Mouse (Mus musculus) hindbrain, embryonic 16.5 days (tissue): ENCODE data around the gene Pard3b. TPM values are rescaled to one million over a fixed set of nuclear protein-coding genes. Genes with fewer than 3 reads are reported as not detected.

Experiments used
- ATAC-seq: fragments of 200-750 bp; cut with Nextera tagmentation; 2 replicates; pipeline ENCODE4 v1.8.0; 2017; ENCODE audit warnings: moderate TSS enrichment, moderate library complexity
- H3K27ac ChIP-seq: fragments of 300-500 bp; sonication (generic); 2 replicates; pipeline ENCODE4 v1.5.1; 2014; ENCODE audit warnings: low read depth, mild to moderate bottlenecking, control low read depth, low read length, moderate library complexity
- H3K27me3 ChIP-seq: fragments of 300-500 bp; sonication (generic); replicated peaks from 2 replicates; pipeline ENCODE4 v1.6.1; 2014; ENCODE audit warnings: low read length; ENCODE audit not compliant: control insufficient read depth, insufficient read depth
- H3K36me3 ChIP-seq: fragments of 300-500 bp; sonication (generic); 2 replicates; pipeline ENCODE4 v1.6.1; 2014; ENCODE audit warnings: mild to moderate bottlenecking, low read length, moderate library complexity, mixed read lengths; ENCODE audit not compliant: control insufficient read depth, insufficient read depth
- H3K4me1 ChIP-seq: fragments of 300-500 bp; sonication (generic); 2 replicates; pipeline ENCODE4 v1.6.1; 2014; ENCODE audit warnings: low read depth, low read length; ENCODE audit not compliant: control insufficient read depth, insufficient read depth
- H3K4me2 ChIP-seq: fragments of 300-500 bp; sonication (generic); 2 replicates; pipeline ENCODE4 v1.6.1; 2014; ENCODE audit warnings: mild to moderate bottlenecking, low read length, control low read depth, moderate library complexity
- H3K4me3 ChIP-seq: fragments of 300-500 bp; sonication (generic); 2 replicates; pipeline ENCODE4 v1.5.1; 2014; ENCODE audit warnings: mild to moderate bottlenecking, low read length, control low read depth, moderate library complexity
- H3K9ac ChIP-seq: fragments of 300-500 bp; sonication (generic); 2 replicates; pipeline ENCODE4 v1.6.1; 2014; ENCODE audit warnings: low read depth, mild to moderate bottlenecking, control low read depth, low read length, moderate library complexity
- H3K9me3 ChIP-seq: fragments of 300-500 bp; sonication (generic); 2 replicates; pipeline ENCODE4 v1.6.1; 2014; ENCODE audit warnings: mild to moderate bottlenecking, low read length, moderate library complexity; ENCODE audit not compliant: control insufficient read depth
- WGBS: fragments of 180-500 bp; shearing (Covaris S2); extraction: QIAGEN DNeasy Blood & Tissue Kit; methylation state at CpG from one replicate; pipeline ENCODE4 v1.1.7; 2014; 5-methylcytosine and 5-hydroxymethylcytosine counted together
- polyA plus RNA-seq: library from polyadenylated mRNA; unstranded; fragments of >200 nt; fragmentation: Nextera tagmentation; extraction: Ambion mirVana; gene quantifications from 2 replicates; pipeline ENCODE4 v1.2.1, GENCODE M21; 2015

Gene Pard3b
- polyA plus RNA-seq, 1 experiment from 2014 or later, result 8.9 TPM

- Histone ChIP-seq H3K36me3 (no peaks in the 10 kb centered on the region), H3K4me2 (no peak overlapping the region), H3K27me3 (no peaks in the 10 kb centered on the region), H3K27ac (no peak overlapping the region), H3K4me1 (no peaks in the 10 kb centered on the region), H3K4me3 (no peak overlapping the region), H3K9ac (no peak overlapping the region), H3K9me3 (no peaks in the 10 kb centered on the region)
- WGBS, result 53% methylated on average over 1 of the region's 1 CpGs
- ATAC-seq, result no peak
These were observed 616.3 kb downstream of the Pard3b start for GRCm38 (mm10) chr1:62254888-62255287.

- 60% methylated on average over 3 of the region's 3 CpGs for WGBS
- H3K9ac ChIP-seq, result no peak overlapping the region
- no peak overlapping the region for H3K27ac ChIP-seq
- H3K27me3 ChIP-seq, result no peaks in the 10 kb centered on the region
- ATAC-seq, result no peak
- no peaks in the 10 kb centered on the region for H3K36me3 ChIP-seq
- H3K9me3 ChIP-seq, result no peaks in the 10 kb centered on the region
- no peak overlapping the region for H3K4me2 ChIP-seq
- no peaks in the 10 kb centered on the region for H3K4me1 ChIP-seq
- H3K4me3 ChIP-seq, result no peak overlapping the region
These were observed 637.8 kb downstream of the Pard3b start for GRCm38 (mm10) chr1:62276466-62276865.

GRCm38 (mm10) chr1:62278586-62278985 is 640.0 kb downstream of the Pard3b start:
- WGBS, result 69% methylated on average over 1 of the region's 1 CpGs
- H3K36me3 ChIP-seq, result no peaks in the 10 kb centered on the region
- H3K27me3 ChIP-seq, result no peaks in the 10 kb centered on the region
- H3K9me3 ChIP-seq, result no peaks in the 10 kb centered on the region
- H3K4me3 ChIP-seq, result no peak overlapping the region
- no peak overlapping the region for H3K27ac ChIP-seq
- no peak overlapping the region for H3K4me2 ChIP-seq
- ATAC-seq, result no peak
- H3K9ac ChIP-seq, result no peak overlapping the region
- no peaks in the 10 kb centered on the region for H3K4me1 ChIP-seq

- Histone ChIP-seq H3K27me3 (no peaks in the 10 kb centered on the region), H3K36me3 (no peaks in the 10 kb centered on the region), H3K4me2 (no peak overlapping the region), H3K9me3 (no peaks in the 10 kb centered on the region), H3K4me3 (no peak overlapping the region), H3K27ac (no peak overlapping the region), H3K4me1 (no peaks in the 10 kb centered on the region), H3K9ac (no peak overlapping the region)
- no peak for ATAC-seq
These were observed 642.0 kb downstream of the Pard3b start for GRCm38 (mm10) chr1:62280586-62280985.

- Histone ChIP-seq H3K36me3 (no peaks in the 10 kb centered on the region), H3K9me3 (no peaks in the 10 kb centered on the region), H3K4me3 (no peak overlapping the region), H3K27ac (no peak overlapping the region), H3K27me3 (no peaks in the 10 kb centered on the region), H3K4me1 (no peaks in the 10 kb centered on the region), H3K4me2 (no peak overlapping the region), H3K9ac (no peak overlapping the region)
- ATAC-seq, result no peak
- 87% methylated on average over 6 of the region's 6 CpGs for WGBS
These were observed 644.2 kb downstream of the Pard3b start for GRCm38 (mm10) chr1:62282835-62283234.

GRCm38 (mm10) chr1:62283624-62284023 is 645.0 kb downstream of the Pard3b start:
- Histone ChIP-seq H3K36me3 (no peaks in the 10 kb centered on the region), H3K27me3 (no peaks in the 10 kb centered on the region), H3K4me1 (no peaks in the 10 kb centered on the region), H3K27ac (no peak overlapping the region), H3K4me2 (no peak overlapping the region), H3K4me3 (no peak overlapping the region), H3K9ac (no peak overlapping the region), H3K9me3 (no peaks in the 10 kb centered on the region)
- no peak for ATAC-seq
- WGBS, result 99% methylated on average over 2 of the region's 2 CpGs

- Histone ChIP-seq H3K9ac (no peak overlapping the region), H3K36me3 (no peaks in the 10 kb centered on the region), H3K4me3 (no peak overlapping the region), H3K27ac (no peak overlapping the region), H3K4me1 (no peaks in the 10 kb centered on the region), H3K9me3 (no peaks in the 10 kb centered on the region), H3K27me3 (no peaks in the 10 kb centered on the region), H3K4me2 (no peak overlapping the region)
- 71% methylated on average over 6 of the region's 6 CpGs for WGBS
- ATAC-seq, result no peak
These were observed 670.8 kb downstream of the Pard3b start for GRCm38 (mm10) chr1:62309376-62309775.

- Histone ChIP-seq H3K27me3 (no peaks in the 10 kb centered on the region), H3K36me3 (no peaks in the 10 kb centered on the region), H3K9ac (no peak overlapping the region), H3K4me2 (no peak overlapping the region), H3K4me1 (no peaks in the 10 kb centered on the region), H3K9me3 (no peaks in the 10 kb centered on the region), H3K4me3 (no peak overlapping the region), H3K27ac (no peak overlapping the region)
- 51% methylated on average over 5 of the region's 5 CpGs for WGBS
- ATAC-seq, result no peak
These were observed 686.6 kb downstream of the Pard3b start for GRCm38 (mm10) chr1:62325237-62325636.

GRCm38 (mm10) chr1:62327743-62328142 is 689.1 kb downstream of the Pard3b start:
- Histone ChIP-seq H3K27me3 (no peaks in the 10 kb centered on the region), H3K4me1 (no peaks in the 10 kb centered on the region), H3K9ac (no peak overlapping the region), H3K27ac (no peak overlapping the region), H3K4me3 (no peak overlapping the region), H3K4me2 (no peak overlapping the region), H3K36me3 (no peaks in the 10 kb centered on the region), H3K9me3 (no peaks in the 10 kb centered on the region)
- ATAC-seq, result no peak
- WGBS, result 92% methylated on average over 5 of the region's 5 CpGs

GRCm38 (mm10) chr1:62328808-62329207 is 690.2 kb downstream of the Pard3b start:
- Histone ChIP-seq H3K36me3 (no peaks in the 10 kb centered on the region), H3K27ac (no peak overlapping the region), H3K9ac (no peak overlapping the region), H3K27me3 (no peaks in the 10 kb centered on the region), H3K4me1 (no peaks in the 10 kb centered on the region), H3K9me3 (no peaks in the 10 kb centered on the region), H3K4me3 (no peak overlapping the region), H3K4me2 (no peak overlapping the region)
- ATAC-seq, result no peak
- WGBS, result 78% methylated on average over 3 of the region's 3 CpGs
